Mouse (Mus musculus) stomach, embryonic 16.5 days (tissue): Measurements from ENCODE around the gene Fam53a. TPM values are rescaled to one million over a fixed set of nuclear protein-coding genes. Genes with fewer than 3 reads are reported as not detected.

ENCODE experiments used
- ATAC-seq: fragments of 200-750 bp; cut with Nextera tagmentation; 2 replicates; pipeline ENCODE4 v1.8.0; 2017; ENCODE audit warnings: moderate number of reproducible peaks, moderate TSS enrichment; ENCODE audit not compliant: insufficient read depth, low FRiP score
- H3K27ac ChIP-seq: fragments of 300-500 bp; sonication (generic); 2 replicates; pipeline ENCODE4 v1.5.1; 2014; ENCODE audit warnings: low read length
- H3K27me3 ChIP-seq: fragments of 300-500 bp; sonication (generic); 2 replicates; pipeline ENCODE4 v1.6.1; 2014; ENCODE audit warnings: low read length, control low read depth, mixed read lengths; ENCODE audit not compliant: control insufficient read depth, insufficient read depth
- H3K36me3 ChIP-seq: fragments of 300-500 bp; sonication (generic); 2 replicates; pipeline ENCODE4 v1.6.1; 2014; ENCODE audit warnings: low read length; ENCODE audit not compliant: control insufficient read depth, insufficient read depth
- H3K4me1 ChIP-seq: fragments of 300-500 bp; sonication (generic); 2 replicates; pipeline ENCODE4 v1.6.1; 2014; ENCODE audit warnings: low read length, control low read depth, mixed read lengths; ENCODE audit not compliant: control insufficient read depth, insufficient read depth
- H3K4me2 ChIP-seq: fragments of 300-500 bp; sonication (generic); 2 replicates; pipeline ENCODE4 v1.6.1; 2014; ENCODE audit warnings: low read depth, low read length, mixed read lengths
- H3K4me3 ChIP-seq: fragments of 300-500 bp; sonication (generic); replicated peaks from 2 replicates; pipeline ENCODE4 v1.5.1; 2014; ENCODE audit warnings: mild to moderate bottlenecking, low read length
- H3K9ac ChIP-seq: fragments of 300-500 bp; sonication (generic); 2 replicates; pipeline ENCODE4 v1.6.1; 2014; ENCODE audit warnings: low read length
- H3K9me3 ChIP-seq: fragments of 300-500 bp; sonication (generic); replicated peaks from 2 replicates; pipeline ENCODE4 v1.6.1; 2016; ENCODE audit warnings: low read length, control low read depth; ENCODE audit not compliant: control insufficient read depth
- WGBS: fragments of 180-500 bp; shearing (Covaris S2); extraction: QIAGEN DNeasy Blood & Tissue Kit; methylation state at CpG from one replicate; pipeline ENCODE4 v1.1.7; 2014; 5-methylcytosine and 5-hydroxymethylcytosine counted together
- polyA plus RNA-seq: library from polyadenylated mRNA; unstranded; fragments of >200 nt; fragmentation: Nextera tagmentation; extraction: Ambion mirVana; gene quantifications from 2 replicates; pipeline ENCODE4 v1.2.1, GENCODE M21; 2015

Gene Fam53a
- polyA plus RNA-seq, 1 experiment from 2014 or later: 50.3 TPM

DNA sequence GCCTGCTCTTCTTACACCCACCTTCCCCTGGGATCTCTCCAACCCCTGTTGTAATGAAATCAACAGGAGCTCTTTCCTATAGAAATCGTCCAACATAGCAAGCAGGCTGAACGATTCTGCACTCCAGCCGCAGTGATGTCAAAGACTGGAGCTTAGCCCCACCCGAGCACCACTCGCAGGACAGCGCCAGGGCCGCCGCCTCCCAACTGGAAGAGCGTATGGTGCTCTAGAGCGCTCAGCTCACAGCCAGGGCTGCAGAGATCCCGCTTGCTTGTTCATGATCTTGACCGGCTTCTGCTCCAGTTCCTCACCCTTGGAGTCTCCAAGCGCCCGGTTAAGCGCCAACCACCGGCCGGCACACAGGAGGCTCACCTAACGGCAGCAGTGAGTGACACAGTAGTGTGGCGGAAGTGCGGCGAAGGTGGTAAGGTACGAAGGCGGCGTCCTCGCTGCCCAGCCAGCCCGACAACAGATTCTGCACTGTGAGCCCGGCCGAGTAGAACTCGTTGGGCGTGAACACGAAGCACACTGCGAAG lies 27.9 kb upstream of the Fam53a start:
- peak; percentile 23 for ATAC-seq
- no peaks in the 10 kb centered on the region for H3K9me3 ChIP-seq
- under 1% methylated on average over 32 of the region's 32 CpGs for WGBS
- H3K36me3 ChIP-seq: no peaks in the 10 kb centered on the region; the same call in 1 of the 2 replicates
- H3K4me1 ChIP-seq: peaks cover 28% of the 10 kb centered on the region
- peak overlapping the region; percentile 84 for H3K27ac ChIP-seq
- H3K9ac ChIP-seq: peak overlapping the region; percentile 87
- H3K27me3 ChIP-seq: no peaks in the 10 kb centered on the region
- H3K4me3 ChIP-seq: peak overlapping the region; percentile 86
- peak overlapping the region; percentile 94 for H3K4me2 ChIP-seq

DNA sequence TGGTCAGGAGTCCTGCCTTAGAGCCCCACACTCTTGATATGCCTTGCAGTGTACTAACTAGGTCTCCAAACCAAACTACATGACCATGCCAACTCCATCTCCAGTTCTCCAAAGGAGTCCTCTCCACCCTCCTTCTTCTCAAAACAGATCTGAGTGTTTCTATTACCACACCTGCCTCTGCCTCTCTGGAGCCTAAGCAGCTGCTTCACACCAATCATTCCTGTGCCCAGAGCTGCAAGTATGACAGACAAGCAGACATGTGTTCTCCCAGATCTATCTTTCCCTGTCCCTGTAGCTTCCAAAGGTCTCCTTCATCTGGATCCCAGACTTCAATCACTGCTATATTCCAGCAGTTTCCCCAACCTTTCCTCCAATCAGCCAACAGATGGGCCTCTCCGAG lies 27.3 kb upstream of the Fam53a start:
- no peaks in the 10 kb centered on the region for H3K9me3 ChIP-seq
- peaks cover 28% of the 10 kb centered on the region for H3K4me1 ChIP-seq
- no peaks in the 10 kb centered on the region; the same call in 1 of the 2 replicates for H3K36me3 ChIP-seq
- peak overlapping the region; percentile 94 for H3K4me2 ChIP-seq
- peak overlapping the region; percentile 86 for H3K4me3 ChIP-seq
- no peaks in the 10 kb centered on the region for H3K27me3 ChIP-seq
- no peak for ATAC-seq
- peak overlapping the region; percentile 84 for H3K27ac ChIP-seq
- 19% methylated on average over 1 of the region's 1 CpGs for WGBS
- peak overlapping the region; percentile 87 for H3K9ac ChIP-seq

- Histone ChIP-seq H3K36me3 (no peaks in the 10 kb centered on the region; the same call in 1 of the 2 replicates), H3K4me3 (no peak overlapping the region), H3K27ac (no peak overlapping the region), H3K9ac (0 out of 2 replicates have a peak overlapping the region, but pooled peaks have one; percentile 18), H3K4me2 (no peak overlapping the region), H3K27me3 (no peaks in the 10 kb centered on the region), H3K4me1 (peaks cover 38% of the 10 kb centered on the region), H3K9me3 (no peaks in the 10 kb centered on the region)
- 91% methylated on average over 10 of the region's 10 CpGs for WGBS
- ATAC-seq: no peak
Observed at GRCm38 (mm10) chr5:33655251-33655840, 25.9 kb upstream of the Fam53a start.

DNA sequence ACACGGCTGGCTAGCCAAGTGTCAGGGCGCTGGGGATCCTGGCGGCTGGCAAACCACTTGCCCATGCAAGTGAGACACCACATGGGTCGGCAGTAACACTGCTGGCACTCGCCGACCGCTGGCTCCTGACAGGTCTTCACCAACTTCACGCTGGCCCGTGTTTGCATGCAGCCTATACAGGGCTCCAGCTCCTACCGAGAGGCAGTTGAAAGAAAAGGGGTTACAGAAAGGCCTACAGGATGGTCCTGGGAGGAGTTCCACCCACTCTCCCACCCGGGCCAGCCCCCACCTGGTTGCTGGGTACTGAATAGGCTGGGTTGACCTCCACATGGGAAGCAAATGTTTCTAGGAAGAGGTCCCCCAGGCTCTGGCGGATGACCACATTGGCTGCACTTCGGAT lies 25.0 kb upstream of the Fam53a start:
- ATAC-seq: no peak
- H3K4me1 ChIP-seq: peaks cover 43% of the 10 kb centered on the region
- no peaks in the 10 kb centered on the region; the same call in 1 of the 2 replicates for H3K36me3 ChIP-seq
- H3K9ac ChIP-seq: no peak overlapping the region
- H3K27me3 ChIP-seq: no peaks in the 10 kb centered on the region
- no peak overlapping the region for H3K4me2 ChIP-seq
- WGBS: 92% methylated on average over 13 of the region's 13 CpGs
- no peaks in the 10 kb centered on the region for H3K9me3 ChIP-seq
- H3K27ac ChIP-seq: no peak overlapping the region
- H3K4me3 ChIP-seq: no peak overlapping the region

- ATAC-seq: peak; percentile 5; the same call in 1 of the 2 replicates
- Histone ChIP-seq H3K27me3 (no peaks in the 10 kb centered on the region), H3K9ac (peak overlapping the region; percentile 64), H3K4me2 (peak overlapping the region; percentile 89), H3K27ac (peak overlapping the region; percentile 79), H3K36me3 (peaks cover 2% of the 10 kb centered on the region; the same call in 1 of the 2 replicates), H3K4me1 (peaks cover 35% of the 10 kb centered on the region), H3K9me3 (no peaks in the 10 kb centered on the region), H3K4me3 (peak overlapping the region; percentile 87)
- WGBS: 2% methylated on average over 9 of the region's 9 CpGs
Observed at GRCm38 (mm10) chr5:33652783-33653173, 23.3 kb upstream of the Fam53a start.

DNA sequence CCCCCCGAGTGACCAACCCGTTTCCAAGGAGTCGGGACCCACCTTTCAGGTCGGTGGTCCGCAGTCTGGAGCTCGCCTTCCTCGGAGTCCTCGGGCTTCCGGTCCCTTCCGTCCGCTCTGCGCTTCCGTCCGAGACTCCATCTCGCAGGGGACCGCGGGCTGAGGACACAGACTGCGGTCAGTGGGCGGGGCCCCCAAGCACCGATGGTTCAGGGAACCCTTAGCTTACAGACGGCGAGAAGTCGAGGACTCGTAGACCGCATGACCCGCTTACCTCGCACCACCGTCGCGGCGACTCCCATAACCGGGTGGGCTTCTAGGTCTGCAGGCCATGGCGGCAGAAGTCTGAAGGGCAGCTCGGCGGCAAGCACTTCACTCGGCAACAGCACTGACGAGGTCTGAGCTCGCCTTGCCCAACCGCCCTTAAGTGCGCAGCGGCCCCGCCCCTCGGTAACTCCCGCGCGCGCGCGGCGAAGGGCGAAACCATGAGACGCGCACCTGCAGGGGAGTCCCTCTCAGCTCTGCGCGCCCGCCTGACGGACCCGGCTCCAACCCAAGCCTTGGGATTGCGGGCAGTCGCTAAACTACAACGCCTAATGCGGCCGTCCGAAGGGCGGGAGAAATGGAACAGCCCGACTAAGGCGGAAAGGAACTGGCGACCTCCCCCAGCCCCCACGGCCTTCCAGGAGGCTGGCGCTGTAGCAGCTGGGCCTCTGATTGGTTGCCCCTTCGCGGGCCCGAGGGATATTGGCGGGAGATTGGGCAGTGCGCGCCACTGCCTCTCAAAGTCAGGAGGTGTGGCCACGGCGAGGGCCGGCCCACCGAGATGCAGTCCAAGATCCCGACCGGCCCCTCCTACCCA lies 22.7 kb upstream of the Fam53a start, which contains the start of gene Slbp:
Gene Slbp, minus strand, starts transcription at position 654 of the 862 bp plus-strand sequence.
- Histone ChIP-seq H3K36me3 (peaks cover 8% of the 10 kb centered on the region), H3K27me3 (no peaks in the 10 kb centered on the region), H3K4me1 (peaks cover 35% of the 10 kb centered on the region), H3K9ac (peak within 1 kb of the TSS; percentile 90), H3K4me3 (peak within 1 kb of the TSS; percentile 87), H3K9me3 (no peaks in the 10 kb centered on the region), H3K4me2 (peak within 1 kb of the TSS; percentile 89), H3K27ac (peak within 1 kb of the TSS; percentile 97)
- ATAC-seq: peak; percentile 96
- under 1% methylated on average over 82 of the region's 82 CpGs for WGBS

DNA sequence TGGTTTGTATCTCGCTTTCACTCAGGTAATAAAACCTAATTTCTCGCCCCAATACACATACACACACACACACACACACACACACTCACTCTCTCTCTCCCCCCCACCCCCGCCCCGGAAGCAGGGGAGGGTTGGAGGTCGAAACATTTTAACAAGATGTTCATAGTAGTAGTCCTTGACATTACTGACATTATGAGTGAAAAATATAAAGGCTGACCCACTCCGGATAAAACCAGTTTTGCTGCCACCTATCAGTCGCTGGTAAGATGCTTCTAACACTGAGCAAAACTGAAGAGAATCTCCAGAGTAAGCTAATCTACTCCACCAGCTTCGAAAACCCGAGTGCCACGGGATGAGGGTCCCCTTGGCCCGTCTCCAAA lies 22.1 kb upstream of the Fam53a start:
- WGBS: under 1% methylated on average over 11 of the region's 11 CpGs
- Histone ChIP-seq H3K9me3 (no peaks in the 10 kb centered on the region), H3K4me3 (peak overlapping the region; percentile 87), H3K4me1 (peaks cover 29% of the 10 kb centered on the region), H3K36me3 (peaks cover 11% of the 10 kb centered on the region), H3K9ac (peak overlapping the region; percentile 90), H3K27ac (peak overlapping the region; percentile 97), H3K4me2 (peak overlapping the region; percentile 89), H3K27me3 (no peaks in the 10 kb centered on the region)
- ATAC-seq: no peak

- no peak for ATAC-seq
- WGBS: 10% methylated on average over 2 of the region's 2 CpGs
- Histone ChIP-seq H3K4me1 (peaks cover 24% of the 10 kb centered on the region), H3K4me2 (peak overlapping the region; percentile 89), H3K4me3 (peak overlapping the region; percentile 87), H3K27me3 (no peaks in the 10 kb centered on the region), H3K36me3 (peaks cover 16% of the 10 kb centered on the region), H3K9ac (peak overlapping the region; percentile 90), H3K9me3 (no peaks in the 10 kb centered on the region), H3K27ac (peak overlapping the region; percentile 97)
Observed at GRCm38 (mm10) chr5:33651017-33651416, 21.6 kb upstream of the Fam53a start.

GRCm38 (mm10) chr5:33640652-33641051 lies 11.2 kb upstream of the Fam53a start:
- Histone ChIP-seq H3K4me1 (no peaks in the 10 kb centered on the region), H3K27me3 (no peaks in the 10 kb centered on the region), H3K4me3 (no peak overlapping the region), H3K27ac (no peak overlapping the region), H3K36me3 (peaks cover 28% of the 10 kb centered on the region), H3K9ac (no peak overlapping the region), H3K9me3 (no peaks in the 10 kb centered on the region), H3K4me2 (no peak overlapping the region)
- 28% methylated on average over 3 of the region's 3 CpGs for WGBS
- no peak for ATAC-seq
